Mouse (Mus musculus): ENCODE data around the gene Krt14. TPM values are rescaled to one million over a fixed set of nuclear protein-coding genes. Genes with fewer than 3 reads are reported as not detected.

Gene Krt14
- 0.53 and 25.9 TPM in 2 replicates for polyA plus RNA-seq (2012; rRNA removed)

GRCm38 (mm10) chr11:100207498-100207897, at the start of gene Krt14:
Gene Krt14, minus strand, starts transcription at chr11:100207548.

GRCm38 (mm10) chr11:100248852-100249465, 41.6 kb upstream of the Krt14 start, which contains the start of gene Krt16:
Gene Krt16, minus strand, starts transcription at chr11:100248902.

GRCm38 (mm10) chr11:100192992-100193391, 14.4 kb downstream of the Krt14 start, which contains the start of gene Krt9:
Gene Krt9, minus strand, starts transcription at chr11:100193246.

Other genes starting within 250 kb of the Krt14 start
- gene Krtap29-1, start 228.5 kb downstream of the Krt14 start, polyA plus RNA-seq (2012; rRNA removed) = not detected in 2 replicates
- not detected in 2 replicates for gene Krtap16-1, start 221.0 kb downstream of the Krt14 start, polyA plus RNA-seq (2012; rRNA removed)
- 0.52 and 0.53 TPM in 2 replicates for gene Krtap17-1, start 213.6 kb downstream of the Krt14 start, polyA plus RNA-seq (2012; rRNA removed)
- gene Krt33a, start 191.3 kb downstream of the Krt14 start, polyA plus RNA-seq (2012; rRNA removed) = 0.04 TPM in 1 of 2 replicates, not detected in the other
- gene Krt33b, start 177.7 kb downstream of the Krt14 start, polyA plus RNA-seq (2012; rRNA removed) = 0.11 TPM in 1 of 2 replicates, not detected in the other
- not detected in 2 replicates for gene Krt34, start 166.0 kb downstream of the Krt14 start, polyA plus RNA-seq (2012; rRNA removed)
- not detected in 2 replicates for gene Krt31, start 157.0 kb downstream of the Krt14 start, polyA plus RNA-seq (2012; rRNA removed)
- 0.08 TPM in 1 of 2 replicates, not detected in the other for gene Krt32, start 119.3 kb downstream of the Krt14 start, polyA plus RNA-seq (2012; rRNA removed)
- gene Krt35, start 111.3 kb downstream of the Krt14 start, polyA plus RNA-seq (2012; rRNA removed) = not detected in 2 replicates
- gene Krt36, start 101.9 kb downstream of the Krt14 start, polyA plus RNA-seq (2012; rRNA removed) = 0.04 TPM in 1 of 2 replicates, not detected in the other
- 0.03 and 5.1 TPM in 2 replicates for gene Krt13, start 86.0 kb downstream of the Krt14 start, polyA plus RNA-seq (2012; rRNA removed)
- 0.32 and 9.2 TPM in 2 replicates for gene Krt15, start 71.6 kb downstream of the Krt14 start, polyA plus RNA-seq (2012; rRNA removed)
- gene Krt19, start 58.9 kb downstream of the Krt14 start, polyA plus RNA-seq (2012; rRNA removed) = 5.8 and 82.5 TPM in 2 replicates
- 0.12 and 0.16 TPM in 2 replicates for gene Krt9, start 14.3 kb downstream of the Krt14 start, polyA plus RNA-seq (2012; rRNA removed)
- gene Krt16, start 41.4 kb upstream of the Krt14 start, polyA plus RNA-seq (2012; rRNA removed) = 0.05 and 5.7 TPM in 2 replicates
- 0.47 and 2.3 TPM in 2 replicates for gene Krt17, start 53.5 kb upstream of the Krt14 start, polyA plus RNA-seq (2012; rRNA removed)
- gene Krt42, start 62.3 kb upstream of the Krt14 start, polyA plus RNA-seq (2012; rRNA removed) = 0.08 TPM in 1 of 2 replicates, not detected in the other
- 346 and 359 TPM in 2 replicates for gene Eif1, start 112.3 kb upstream of the Krt14 start, polyA plus RNA-seq (2012; rRNA removed)
- 0.16 and 0.25 TPM in 2 replicates for gene Gast, start 126.9 kb upstream of the Krt14 start, polyA plus RNA-seq (2012; rRNA removed)
- 272 and 284 TPM in 2 replicates for gene Hap1, start 148.6 kb upstream of the Krt14 start, polyA plus RNA-seq (2012; rRNA removed)
- 57.0 and 66.3 TPM in 2 replicates for gene Jup, start 190.2 kb upstream of the Krt14 start, polyA plus RNA-seq (2012; rRNA removed)
- 18.6 and 21.5 TPM in 2 replicates for gene P3h4, start 207.3 kb upstream of the Krt14 start, polyA plus RNA-seq (2012; rRNA removed)
- gene Fkbp10, start 208.1 kb upstream of the Krt14 start, polyA plus RNA-seq (2012; rRNA removed) = 15.9 and 24.1 TPM in 2 replicates
- gene Nt5c3b, start 234.3 kb upstream of the Krt14 start, polyA plus RNA-seq (2012; rRNA removed) = 119 and 121 TPM in 2 replicates
- 1.2 and 1.4 TPM in 2 replicates for gene Klhl10, start 234.4 kb upstream of the Krt14 start, polyA plus RNA-seq (2012; rRNA removed)